Mouse (Mus musculus) liver, embryonic 11.5 days (tissue): Measurements from ENCODE around the gene Tmem206. TPM values are rescaled to one million over a fixed set of nuclear protein-coding genes. Genes with fewer than 3 reads are reported as not detected.

ENCODE experiments used
- ATAC-seq: fragments of 200-750 bp; cut with Nextera tagmentation; replicated peaks from 2 replicates; pipeline ENCODE4 v1.8.0; 2017; ENCODE audit warnings: moderate number of reproducible peaks, mild to moderate bottlenecking, moderate TSS enrichment, moderate library complexity; ENCODE audit not compliant: low FRiP score
- DNase-seq: peaks from one replicate; pipeline ENCODE4 v3.0.0-alpha.2; 2017; ENCODE audit warnings: low spot score
- H3K27ac ChIP-seq: fragments of 300-500 bp; sonication (generic); 2 replicates; pipeline ENCODE4 v1.5.1; 2014; ENCODE audit warnings: mild to moderate bottlenecking, low read depth, low read length, control low read depth
- H3K27me3 ChIP-seq: fragments of 300-500 bp; sonication (generic); replicated peaks from 2 replicates; pipeline ENCODE4 v1.6.1; 2014; ENCODE audit warnings: low read length, mixed read lengths; ENCODE audit not compliant: control insufficient read depth, insufficient read depth
- H3K36me3 ChIP-seq: fragments of 300-500 bp; sonication (generic); 2 replicates; pipeline ENCODE4 v1.6.1; 2014; ENCODE audit warnings: mild to moderate bottlenecking, low read length, moderate library complexity, mixed read lengths; ENCODE audit not compliant: control insufficient read depth, insufficient read depth
- H3K4me1 ChIP-seq: fragments of 300-500 bp; sonication (generic); replicated peaks from 2 replicates; pipeline ENCODE4 v1.6.1; 2014; ENCODE audit warnings: low read length, mixed read lengths; ENCODE audit not compliant: control insufficient read depth, insufficient read depth
- H3K4me2 ChIP-seq: fragments of 300-500 bp; sonication (generic); 2 replicates; pipeline ENCODE4 v1.6.1; 2014; ENCODE audit warnings: mild to moderate bottlenecking, control low read depth, moderate library complexity
- H3K4me3 ChIP-seq: fragments of 300-500 bp; sonication (generic); 2 replicates; pipeline ENCODE4 v1.5.1; 2014; ENCODE audit warnings: low read depth, low read length, control low read depth
- H3K9ac ChIP-seq: fragments of 300-500 bp; sonication (generic); 2 replicates; pipeline ENCODE4 v1.6.1; 2014; ENCODE audit warnings: low read depth, low read length, control low read depth
- H3K9me3 ChIP-seq: fragments of 300-500 bp; sonication (generic); 2 replicates; pipeline ENCODE4 v1.6.1; 2016; ENCODE audit warnings: low read length, inconsistent platforms, mixed read lengths; ENCODE audit not compliant: control insufficient read depth
- WGBS: fragments of 180-500 bp; shearing (Covaris S2); extraction: QIAGEN DNeasy Blood & Tissue Kit; methylation state at CpG from one replicate; pipeline ENCODE4 v1.1.7; 2014; 5-methylcytosine and 5-hydroxymethylcytosine counted together
- polyA plus RNA-seq: library from polyadenylated mRNA; unstranded; fragments of >200 nt; fragmentation: Nextera tagmentation; extraction: Ambion mirVana; gene quantifications from 2 replicates; pipeline ENCODE4 v1.2.1, GENCODE M21; 2014

Tmem206 gene
- polyA plus RNA-seq, 1 experiment from 2014 or later = 15.4 TPM

DNA sequence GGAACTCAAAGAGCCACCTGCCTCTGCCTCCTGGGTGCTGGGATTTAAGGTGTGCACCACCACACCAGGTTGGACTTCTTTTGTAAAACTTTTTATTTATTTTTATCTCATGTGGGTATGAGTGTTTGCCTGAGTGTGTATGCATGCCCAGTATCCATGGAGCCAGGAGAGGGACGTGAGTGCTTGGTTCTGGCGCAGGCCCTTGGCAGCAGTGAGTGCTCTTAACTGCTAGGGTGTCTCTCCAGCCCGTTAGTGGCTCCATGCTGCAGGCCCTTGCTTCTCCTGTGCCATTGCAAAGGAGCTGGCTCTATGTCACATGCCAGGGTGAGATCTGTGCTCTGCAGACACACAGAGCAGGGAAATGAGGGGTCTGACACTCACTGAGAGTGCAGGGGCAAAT is 22.0 kb upstream of the Tmem206 start:
- H3K27me3 ChIP-seq = no peaks in the 10 kb centered on the region
- no peaks in the 10 kb centered on the region for H3K4me1 ChIP-seq
- no peaks in the 10 kb centered on the region for H3K36me3 ChIP-seq
- no peak overlapping the region for H3K27ac ChIP-seq
- H3K9me3 ChIP-seq = no peaks in the 10 kb centered on the region
- no peak overlapping the region for H3K4me3 ChIP-seq
- no peak overlapping the region for H3K9ac ChIP-seq
- no peak overlapping the region for H3K4me2 ChIP-seq
- 75% methylated on average over 3 of the region's 3 CpGs for WGBS
- ATAC-seq (no peak), DNase-seq (no peak)

DNA sequence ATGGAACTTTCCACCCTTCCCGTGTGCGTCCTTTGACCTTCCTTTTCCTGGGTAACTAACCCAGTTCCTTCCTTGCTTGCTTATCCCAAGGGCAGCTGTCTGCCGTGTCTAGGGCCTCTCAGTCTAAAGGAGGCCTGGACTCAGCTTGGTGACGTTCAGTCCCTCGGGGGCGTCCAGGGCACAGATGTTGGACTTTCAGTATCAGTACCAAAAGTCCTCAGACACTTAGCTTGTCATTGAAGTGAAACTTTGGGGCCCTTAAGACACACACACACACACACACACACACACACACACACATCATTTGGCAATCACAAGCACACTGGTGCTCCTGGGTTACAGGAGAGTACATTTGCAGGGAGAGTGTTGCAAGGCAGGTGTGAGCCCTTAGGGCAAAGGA is 21.5 kb upstream of the Tmem206 start:
- no peak overlapping the region for H3K27ac ChIP-seq
- no peak overlapping the region for H3K4me3 ChIP-seq
- H3K9me3 ChIP-seq = no peaks in the 10 kb centered on the region
- H3K9ac ChIP-seq = no peak overlapping the region
- 65% methylated on average over 6 of the region's 6 CpGs for WGBS
- H3K4me2 ChIP-seq = no peak overlapping the region
- no peak for DNase-seq
- H3K27me3 ChIP-seq = no peaks in the 10 kb centered on the region
- no peaks in the 10 kb centered on the region for H3K36me3 ChIP-seq
- H3K4me1 ChIP-seq = no peaks in the 10 kb centered on the region
- ATAC-seq = no peak

DNA sequence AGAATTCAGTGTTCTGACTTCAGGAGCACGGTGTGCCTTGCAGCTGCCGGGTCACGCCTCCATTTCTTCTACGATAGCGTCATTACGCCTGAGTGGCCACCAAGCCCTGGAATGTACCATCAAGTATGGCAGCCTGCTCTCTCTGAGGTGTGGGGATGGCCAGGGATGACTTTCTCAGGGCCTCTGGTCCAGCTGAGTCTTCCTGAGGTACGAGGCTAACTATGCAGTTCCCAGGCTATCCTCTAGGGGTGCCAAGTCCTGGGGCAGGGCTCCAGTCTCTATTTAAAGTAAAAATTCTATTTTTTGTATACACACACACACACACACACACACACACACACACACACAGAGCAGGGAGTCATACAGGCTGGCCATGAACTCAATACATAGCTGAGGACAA is 20.1 kb upstream of the Tmem206 start:
- Histone ChIP-seq H3K4me2 (no peak overlapping the region), H3K4me3 (no peak overlapping the region), H3K36me3 (no peaks in the 10 kb centered on the region), H3K27ac (no peak overlapping the region), H3K9me3 (no peaks in the 10 kb centered on the region), H3K4me1 (no peaks in the 10 kb centered on the region), H3K9ac (no peak overlapping the region), H3K27me3 (no peaks in the 10 kb centered on the region)
- WGBS = 73% methylated on average over 7 of the region's 7 CpGs
- ATAC-seq (no peak), DNase-seq (no peak)

DNA sequence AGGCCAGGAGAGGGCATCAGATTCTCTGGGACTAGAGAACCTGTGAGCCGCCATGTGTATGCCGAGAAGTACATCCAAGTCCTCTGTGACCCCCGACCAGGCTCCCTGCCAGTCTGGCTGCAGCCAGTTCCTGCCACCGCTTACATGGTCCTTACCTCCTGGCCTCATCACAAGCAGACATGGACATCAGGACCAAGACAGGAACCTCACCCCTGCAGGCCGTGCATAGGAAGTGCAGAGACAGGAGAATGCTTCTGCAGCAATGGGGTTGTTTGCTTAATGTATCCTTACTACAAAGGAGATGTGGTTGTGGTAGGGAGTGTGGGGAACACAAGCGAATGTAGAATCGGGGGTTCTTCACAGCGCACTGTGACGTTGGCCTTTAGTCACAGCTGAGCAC is 19.4 kb upstream of the Tmem206 start:
- H3K27ac ChIP-seq = no peak overlapping the region
- H3K27me3 ChIP-seq = no peaks in the 10 kb centered on the region
- H3K4me2 ChIP-seq = no peak overlapping the region
- no peaks in the 10 kb centered on the region for H3K36me3 ChIP-seq
- no peaks in the 10 kb centered on the region for H3K4me1 ChIP-seq
- ATAC-seq (no peak), DNase-seq (no peak)
- H3K4me3 ChIP-seq = no peak overlapping the region
- no peak overlapping the region for H3K9ac ChIP-seq
- WGBS = 88% methylated on average over 9 of the region's 9 CpGs
- H3K9me3 ChIP-seq = no peaks in the 10 kb centered on the region

DNA sequence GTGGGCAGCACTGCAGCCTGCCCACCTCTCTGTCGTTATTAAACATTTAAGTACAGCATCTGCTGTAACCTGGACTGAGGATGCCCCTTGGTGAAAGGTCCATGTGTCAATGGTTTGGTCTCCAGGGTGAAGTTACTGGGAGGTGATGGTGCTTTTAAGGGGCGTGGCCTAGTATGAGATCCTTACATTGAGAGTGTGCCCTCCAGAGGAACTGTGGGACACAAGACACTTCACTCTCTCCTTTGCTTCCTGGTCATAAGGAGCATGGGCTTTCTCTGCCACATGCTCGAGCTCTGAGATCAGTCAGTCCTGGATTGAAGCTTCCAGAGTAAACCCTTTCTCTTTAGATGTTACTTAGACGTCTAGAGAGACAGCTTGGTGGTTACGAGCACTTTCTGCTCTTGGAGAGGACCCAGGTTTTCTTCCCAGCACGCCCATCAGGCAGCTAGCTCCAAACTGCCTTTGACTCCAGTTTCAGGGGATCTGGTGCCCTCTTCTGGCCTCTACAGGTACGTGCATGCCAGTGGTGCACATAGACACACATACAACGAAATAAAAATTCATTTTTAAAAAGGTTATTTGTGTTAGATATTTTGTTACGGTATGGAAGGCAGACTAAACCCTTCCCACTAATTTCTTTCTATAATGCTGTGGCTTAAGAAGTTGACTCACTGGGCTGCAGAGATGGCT is 17.8 kb upstream of the Tmem206 start:
- Histone ChIP-seq H3K4me3 (no peak overlapping the region), H3K4me1 (no peaks in the 10 kb centered on the region; the same call in none of the 2 replicates), H3K36me3 (no peaks in the 10 kb centered on the region), H3K9me3 (no peaks in the 10 kb centered on the region), H3K27me3 (no peaks in the 10 kb centered on the region), H3K27ac (no peak overlapping the region), H3K9ac (no peak overlapping the region), H3K4me2 (no peak overlapping the region)
- ATAC-seq (no peak), DNase-seq (no peak)
- WGBS = 77% methylated on average over 9 of the region's 9 CpGs

DNA sequence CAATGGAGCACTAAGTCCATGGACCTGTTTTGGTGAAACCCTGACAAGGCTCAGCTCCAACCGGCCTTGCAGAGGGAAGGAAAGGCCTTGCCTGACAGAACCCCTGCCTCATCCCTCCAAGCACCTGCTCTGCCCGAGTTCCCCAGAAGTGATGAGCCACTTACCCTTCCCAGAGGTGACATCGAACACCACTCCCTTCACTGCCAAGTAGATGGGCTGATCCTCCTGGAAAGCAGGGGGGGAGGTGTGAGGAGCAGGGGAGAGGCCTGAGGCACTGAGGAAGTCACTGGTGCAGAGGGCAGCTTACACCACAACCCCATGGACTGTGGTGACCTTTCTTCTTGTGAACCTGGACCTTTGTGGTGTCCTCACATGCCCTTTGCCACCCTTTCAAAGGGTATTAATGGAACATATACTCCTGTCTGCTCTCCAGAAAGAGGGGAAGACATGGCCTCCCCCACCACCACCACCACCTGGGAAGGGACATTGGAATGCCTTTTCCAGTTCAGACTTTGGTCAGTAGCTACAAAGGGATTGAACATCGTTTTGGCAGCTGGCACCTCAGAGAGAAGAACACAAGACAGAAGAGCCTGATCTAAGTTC is 14.3 kb upstream of the Tmem206 start:
- Histone ChIP-seq H3K4me1 (no peaks in the 10 kb centered on the region; the same call in none of the 2 replicates), H3K36me3 (no peaks in the 10 kb centered on the region), H3K9ac (no peak overlapping the region), H3K4me3 (no peak overlapping the region), H3K27ac (no peak overlapping the region), H3K27me3 (no peaks in the 10 kb centered on the region), H3K4me2 (no peak overlapping the region), H3K9me3 (no peaks in the 10 kb centered on the region)
- DNase-seq (no peak), ATAC-seq (no peak)
- 71% methylated on average over 4 of the region's 4 CpGs for WGBS

DNA sequence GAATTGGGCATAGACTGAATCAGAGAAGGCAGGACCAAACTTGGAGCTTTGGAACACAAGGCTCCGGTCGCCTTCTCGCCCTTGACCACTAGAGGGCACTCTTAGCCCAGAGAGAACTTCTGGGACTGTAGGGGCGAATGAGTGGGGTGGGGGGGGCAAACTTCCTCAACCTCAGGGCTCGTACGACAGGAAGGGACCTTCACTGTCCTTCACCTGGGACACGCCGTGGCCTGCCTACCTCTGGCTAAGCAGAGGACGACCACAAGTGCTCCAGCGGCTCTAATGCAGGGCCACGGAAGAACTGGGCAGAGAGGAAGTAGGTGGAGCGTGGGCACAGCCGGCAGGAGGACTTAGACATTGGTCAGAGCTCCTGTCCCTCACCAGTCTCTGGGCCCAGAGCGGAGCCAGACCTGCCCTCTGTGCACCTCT is 13.2 kb upstream of the Tmem206 start:
- no peaks in the 10 kb centered on the region for H3K9me3 ChIP-seq
- under 1% methylated on average over 14 of the region's 14 CpGs for WGBS
- peak; percentile 82 for DNase-seq

DNA sequence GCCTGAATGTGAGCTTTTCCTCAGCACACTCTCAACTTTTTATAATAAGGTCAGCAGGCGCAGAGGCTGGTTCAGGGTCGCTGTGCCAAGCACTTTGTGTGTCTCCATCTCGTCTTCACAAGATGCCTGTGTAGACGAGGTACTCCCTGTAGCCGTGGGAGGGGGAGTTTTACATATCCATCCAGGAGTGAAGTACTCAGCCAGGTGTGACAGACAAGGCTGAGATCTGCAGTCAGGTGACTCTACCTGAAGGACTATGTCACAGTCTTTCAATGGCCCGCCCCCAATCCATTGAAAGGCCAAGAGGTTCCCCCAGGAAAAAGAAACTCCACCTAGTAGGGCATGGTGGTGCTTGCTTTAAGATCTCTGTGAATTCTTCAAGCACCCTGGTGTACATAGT is 12.6 kb upstream of the Tmem206 start:
- H3K27me3 ChIP-seq = no peaks in the 10 kb centered on the region
- H3K4me3 ChIP-seq = peak overlapping the region; percentile 67
- ATAC-seq (no peak), DNase-seq (no peak)
- H3K9ac ChIP-seq = no peak overlapping the region; the same call in 1 of the 2 replicates
- no peak overlapping the region for H3K27ac ChIP-seq
- peaks cover 5% of the 10 kb centered on the region for H3K4me1 ChIP-seq
- no peaks in the 10 kb centered on the region for H3K9me3 ChIP-seq
- WGBS = 75% methylated on average over 6 of the region's 6 CpGs
- H3K36me3 ChIP-seq = no peaks in the 10 kb centered on the region
- peak overlapping the region; percentile 70 for H3K4me2 ChIP-seq

More for the DNA sequence above, 13.2 kb upstream of the Tmem206 start:
- Histone ChIP-seq H3K36me3 (no peaks in the 10 kb centered on the region), H3K4me3 (peak overlapping the region; percentile 67), H3K27ac (no peak overlapping the region), H3K4me2 (peak overlapping the region; percentile 70), H3K9ac (peak overlapping the region; percentile 70), H3K27me3 (no peaks in the 10 kb centered on the region), H3K4me1 (peaks cover 5% of the 10 kb centered on the region)
- peak; percentile 89 for ATAC-seq

DNA sequence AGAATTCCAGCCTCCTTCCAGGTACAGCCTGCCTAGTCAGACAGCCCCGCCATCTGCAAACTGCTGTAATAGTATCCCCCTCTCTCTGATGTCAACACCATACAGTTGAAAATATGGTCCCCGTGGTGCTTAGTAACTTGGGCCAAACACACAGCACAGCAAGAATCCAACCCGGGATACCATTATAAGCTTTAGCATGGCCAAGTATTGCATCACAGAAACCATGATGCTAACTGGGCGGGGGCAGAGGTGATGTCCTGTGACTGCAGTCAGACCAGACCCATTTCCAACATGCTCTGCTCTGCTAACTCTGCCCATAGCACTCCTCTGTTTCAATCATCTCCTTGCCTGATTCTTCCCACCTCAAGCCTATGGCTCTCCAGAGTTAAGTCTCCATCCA is 11.8 kb upstream of the Tmem206 start:
- H3K27me3 ChIP-seq = no peaks in the 10 kb centered on the region
- H3K36me3 ChIP-seq = no peaks in the 10 kb centered on the region
- no peak overlapping the region for H3K27ac ChIP-seq
- no peaks in the 10 kb centered on the region for H3K9me3 ChIP-seq
- H3K4me2 ChIP-seq = no peak overlapping the region
- H3K9ac ChIP-seq = no peak overlapping the region
- no peak overlapping the region for H3K4me3 ChIP-seq
- WGBS = 61% methylated on average over 4 of the region's 4 CpGs
- peaks cover 5% of the 10 kb centered on the region for H3K4me1 ChIP-seq
- ATAC-seq = no peak
- DNase-seq = no peak
